Mouse (Mus musculus) c-Kit-negative CD71-positive TER-119-positive erythroid progenitor cells, embryonic 14.5 days (primary cell): Measurements from ENCODE around the gene Thumpd1.
"Not testable (repeated sequence)": the region's sequence is repeated elsewhere in the genome, so short reads cannot be mapped to it uniquely, and the experiment has no call there.

ENCODE experiments used
- DNase-seq: peaks from one replicate; pipeline ENCODE4 v3.0.0-alpha.2; 2013; ENCODE audit warnings: low read depth, low spot score

Thumpd1 gene

DNA sequence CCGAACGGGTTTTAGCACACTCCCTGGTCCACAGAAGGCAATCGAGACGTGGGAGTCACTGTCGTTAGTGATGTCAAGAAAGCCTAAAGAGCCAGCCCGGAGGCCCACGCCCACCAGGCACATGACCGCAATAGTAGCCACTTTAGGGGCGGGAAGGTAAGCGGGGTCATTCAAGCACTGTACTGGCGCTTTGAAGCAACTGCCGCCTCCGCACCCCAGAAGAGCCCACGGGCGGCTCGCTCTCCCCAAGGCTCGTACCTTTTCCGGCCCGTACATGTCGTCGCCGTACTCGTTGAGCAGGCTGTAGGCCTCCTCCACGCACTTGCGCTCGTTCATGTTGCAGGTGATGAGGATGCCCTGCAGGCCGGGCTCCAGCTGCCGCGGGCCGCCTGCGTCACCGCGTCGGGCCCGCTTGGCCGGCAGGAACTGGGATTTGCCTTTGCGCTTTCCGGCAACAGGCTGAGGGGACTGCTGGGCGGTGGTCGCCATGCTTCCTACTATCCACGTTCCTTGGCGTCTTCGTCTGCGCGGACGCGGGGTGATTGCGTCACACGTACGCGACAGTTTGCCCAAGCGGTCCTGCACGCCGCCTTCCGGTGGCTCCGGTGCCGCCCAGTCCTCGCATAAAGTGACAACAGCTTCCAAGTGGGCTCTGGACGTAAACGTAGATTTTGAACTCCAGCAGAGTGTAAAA, at the start of gene Thumpd1:
Thumpd1 (minus strand) TSS at position 546 of the 694 bp plus-strand sequence.
- DNase-seq: peak; percentile 75

DNA sequence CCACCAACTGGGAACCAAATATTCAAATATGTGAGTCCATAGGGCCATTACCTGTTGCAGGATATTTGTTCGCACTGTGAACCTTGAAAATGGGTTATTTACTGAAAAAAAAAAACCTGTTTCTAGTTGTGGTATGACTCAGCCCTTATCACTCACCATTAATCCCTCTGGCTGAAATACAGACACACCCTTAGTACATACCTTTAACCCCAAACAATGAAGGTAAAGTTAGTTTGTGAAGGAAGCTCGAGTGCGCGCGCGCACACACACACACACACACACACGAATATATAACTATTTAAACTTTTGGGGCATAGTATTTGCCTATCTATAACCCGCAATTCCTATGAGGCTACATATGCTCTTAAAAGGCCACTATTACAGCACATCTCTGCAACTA, 49.3 kb upstream of the Thumpd1 start:
- no peak for DNase-seq

DNA sequence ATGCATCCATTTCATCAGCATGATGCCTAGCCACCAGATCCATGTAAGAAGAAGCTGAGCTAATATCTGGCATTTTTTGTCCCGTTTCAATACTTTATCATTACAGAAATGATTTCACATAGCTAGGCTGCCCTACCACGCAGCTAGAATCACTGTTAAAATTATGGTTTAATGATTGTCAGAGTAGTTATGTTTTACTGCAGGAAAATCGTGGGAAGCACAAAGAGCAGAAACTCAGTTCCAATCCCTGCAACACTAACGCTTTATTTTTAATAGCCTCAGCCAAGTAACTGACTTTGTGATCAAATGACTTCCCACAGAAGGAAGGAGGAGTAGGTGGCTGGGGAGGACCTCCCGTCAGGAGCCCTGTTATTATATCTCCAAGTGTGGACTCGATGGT, 46.4 kb upstream of the Thumpd1 start:
- no peak for DNase-seq

DNA sequence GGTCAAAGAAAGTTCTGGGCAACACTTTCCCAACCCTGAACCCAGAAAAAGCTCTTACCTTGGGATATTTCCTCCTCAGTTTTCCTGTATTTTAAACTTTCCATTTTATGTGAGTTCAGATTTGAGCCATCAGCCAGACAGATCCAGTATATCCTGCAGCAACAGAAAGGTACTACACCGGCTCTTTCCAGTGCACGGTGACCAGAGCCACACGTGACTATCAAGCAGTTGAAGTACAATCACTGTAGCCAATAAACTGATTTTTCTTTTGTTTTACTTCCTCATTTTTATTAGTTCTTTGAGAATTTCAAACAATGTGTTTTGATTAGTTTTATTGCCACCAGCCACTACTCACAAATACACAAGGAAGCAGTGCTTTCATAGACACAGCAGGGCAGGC, 43.8 kb upstream of the Thumpd1 start:
- DNase-seq: no peak

DNA sequence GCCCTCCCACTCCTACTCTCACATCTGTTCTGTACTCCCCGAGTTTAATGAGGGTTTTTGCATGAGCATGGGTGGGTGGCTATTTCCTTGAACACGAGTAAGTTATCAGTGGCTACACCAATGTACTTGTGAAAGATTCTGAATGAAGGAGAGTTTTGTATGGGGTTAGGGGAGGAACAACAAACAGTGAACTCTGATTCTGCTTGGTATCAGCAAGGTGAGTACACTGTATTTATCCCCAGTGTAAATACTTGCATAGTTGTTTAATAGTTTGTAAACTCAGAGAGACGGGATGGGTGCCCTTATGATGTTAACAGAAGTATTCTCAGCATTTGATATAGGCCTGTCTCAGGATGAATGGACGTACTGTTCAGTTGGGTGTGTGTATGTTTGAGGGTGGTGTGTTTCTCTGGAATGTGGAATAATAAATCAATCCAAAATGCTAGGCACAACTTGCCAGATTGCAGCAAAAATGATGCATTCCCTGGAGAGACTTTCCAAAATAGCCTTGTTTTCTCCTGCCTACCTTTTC, 41.6 kb upstream of the Thumpd1 start:
- DNase-seq: no peak

DNA sequence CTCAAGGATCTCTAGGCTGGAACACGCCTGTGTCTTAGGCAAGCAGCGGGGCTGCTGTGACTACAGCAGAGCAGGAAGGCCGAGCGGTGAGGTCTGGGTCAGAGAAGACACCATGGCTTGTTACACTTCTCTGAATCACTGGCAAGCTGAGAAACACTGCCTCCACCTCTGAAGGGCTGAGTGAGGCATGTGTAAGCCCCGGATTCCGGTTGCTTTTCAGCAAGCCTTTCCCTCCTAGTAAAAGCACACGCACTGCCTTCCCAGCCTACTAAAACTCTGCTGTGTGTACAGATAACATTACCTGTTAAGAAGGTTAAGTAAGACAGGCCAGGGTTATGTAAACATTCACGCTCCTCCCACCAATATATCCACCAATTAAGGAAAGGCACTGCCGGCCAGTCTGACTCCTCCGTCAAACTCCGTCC, 39.9 kb upstream of the Thumpd1 start, which contains the start of gene Acsm3:
Acsm3 (plus strand) TSS at position 397 of the 425 bp plus-strand sequence.
- no peak for DNase-seq

DNA sequence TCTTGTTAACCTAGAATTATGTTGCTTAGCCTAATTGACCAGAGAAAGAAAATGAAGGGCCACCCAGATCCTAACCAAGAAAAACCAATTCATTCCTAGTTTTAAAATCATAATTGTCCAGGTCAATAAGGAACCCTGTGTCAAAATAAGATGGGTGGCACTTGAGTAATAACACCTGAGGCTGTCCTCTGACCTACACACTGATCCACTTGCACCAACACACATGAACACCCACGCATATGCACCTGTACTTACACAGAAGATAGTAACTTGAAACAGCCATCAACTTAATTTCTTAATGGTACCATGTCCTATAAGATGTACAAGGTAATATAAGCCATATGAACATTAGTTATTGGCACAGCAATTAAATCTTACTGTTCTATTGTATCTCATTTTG, 33.1 kb upstream of the Thumpd1 start:
- no peak for DNase-seq

DNA sequence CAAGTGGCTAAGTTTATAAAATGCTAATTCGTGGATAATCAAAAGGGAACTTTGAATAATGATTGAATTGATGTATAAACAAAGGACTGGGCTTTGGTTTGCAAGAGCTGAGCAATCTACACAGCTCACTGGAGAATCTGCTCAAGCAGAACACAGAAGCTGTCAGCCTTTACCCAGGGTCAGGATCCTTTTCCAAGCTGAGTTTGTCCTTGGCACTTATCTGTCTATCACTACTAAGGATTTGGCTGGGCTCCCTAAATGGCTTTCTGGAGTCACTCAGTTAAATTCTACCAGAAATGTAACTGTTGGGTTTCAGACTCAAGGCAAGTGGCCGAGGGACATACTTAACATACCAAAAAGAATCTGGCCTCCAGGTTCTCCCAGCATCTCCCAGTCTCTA, 29.3 kb upstream of the Thumpd1 start:
- no peak for DNase-seq

DNA sequence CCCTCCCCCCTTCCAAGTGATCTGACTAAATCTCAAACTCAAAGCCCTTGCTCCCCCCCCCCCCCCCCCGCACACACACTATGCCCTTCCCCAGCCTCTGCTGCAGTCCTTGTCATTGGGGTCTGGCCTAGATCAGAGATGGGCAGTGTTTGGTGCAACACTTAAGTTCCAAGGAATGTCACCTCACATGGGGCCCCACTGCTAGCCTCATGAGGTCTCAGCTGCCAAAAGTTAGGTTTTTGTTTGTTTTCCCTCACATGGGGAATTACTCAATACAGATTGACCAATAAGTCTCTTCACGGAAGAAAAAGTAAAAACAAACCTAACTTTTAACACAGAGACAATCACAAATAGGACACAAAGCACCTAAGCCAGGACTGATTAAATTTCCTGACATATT, 28.2 kb upstream of the Thumpd1 start:
- no peak for DNase-seq

DNA sequence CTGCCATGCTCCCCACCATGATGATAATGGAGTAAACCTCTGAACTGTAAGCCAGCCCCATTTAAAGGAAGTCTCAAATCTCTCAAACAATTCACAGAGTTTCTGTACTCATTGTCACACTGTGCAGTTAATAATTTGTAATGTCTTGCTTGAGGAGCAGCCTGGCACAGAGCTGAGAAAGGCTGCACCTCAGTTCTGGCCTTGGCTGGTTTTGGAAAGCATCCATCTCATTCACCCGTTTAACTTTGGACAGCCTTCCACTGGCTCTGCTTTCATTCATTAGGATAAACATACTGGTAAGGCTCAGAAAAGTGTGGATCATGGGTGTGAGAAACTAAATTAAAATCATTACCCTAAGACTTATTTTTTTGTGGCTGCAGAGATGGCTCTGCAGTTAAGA, 25.3 kb upstream of the Thumpd1 start:
- DNase-seq: no peak

DNA sequence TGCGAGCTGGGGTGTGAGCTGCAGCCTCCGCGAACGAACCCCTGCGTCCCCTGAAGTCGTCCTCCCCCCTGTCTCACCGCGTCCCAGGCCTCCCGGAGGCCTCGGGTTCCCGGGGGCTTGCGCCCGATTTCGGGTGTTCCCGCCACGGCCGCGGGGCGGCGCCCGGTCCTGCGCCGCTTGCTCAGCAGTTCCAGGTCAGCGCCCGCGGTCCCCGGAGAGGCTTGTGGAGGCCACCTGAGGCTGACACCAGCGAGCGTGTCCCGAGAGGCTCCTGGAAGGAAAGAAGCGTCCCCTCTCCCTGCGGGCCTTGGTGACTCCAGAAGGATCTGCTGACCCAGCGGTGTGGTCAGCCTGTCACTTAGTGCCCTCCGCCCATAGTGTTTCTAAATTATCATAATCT, 23.7 kb upstream of the Thumpd1 start:
- DNase-seq: no peak

DNA sequence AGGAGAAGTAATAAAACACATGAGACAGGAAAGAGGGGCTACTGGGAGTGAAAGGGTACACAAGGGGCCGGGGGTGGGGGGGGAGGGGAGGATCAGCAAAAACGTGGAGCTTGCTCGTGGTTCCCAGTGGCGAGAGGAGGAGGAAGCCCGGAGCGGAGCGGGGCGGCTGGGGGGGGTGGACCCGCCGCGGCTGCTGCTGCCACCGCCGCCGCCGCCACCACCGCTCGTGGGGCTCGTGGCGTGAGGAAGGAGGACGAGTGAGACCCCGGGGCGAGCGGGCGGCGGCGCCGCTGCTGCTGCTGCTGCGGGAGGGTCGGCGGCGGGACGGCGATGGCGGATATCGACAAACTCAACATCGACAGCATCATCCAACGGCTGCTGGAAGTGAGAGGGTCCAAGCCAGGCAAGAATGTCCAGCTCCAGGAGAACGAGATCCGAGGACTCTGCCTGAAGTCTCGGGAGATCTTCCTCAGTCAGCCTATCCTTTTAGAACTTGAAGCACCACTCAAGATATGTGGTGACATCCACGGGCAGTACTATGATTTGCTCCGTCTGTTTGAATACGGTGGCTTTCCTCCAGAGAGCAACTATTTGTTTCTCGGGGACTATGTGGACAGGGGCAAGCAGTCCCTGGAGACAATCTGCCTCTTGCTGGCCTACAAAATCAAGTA, 19.3 kb upstream of the Thumpd1 start:
- not testable (repeated sequence) for DNase-seq

DNA sequence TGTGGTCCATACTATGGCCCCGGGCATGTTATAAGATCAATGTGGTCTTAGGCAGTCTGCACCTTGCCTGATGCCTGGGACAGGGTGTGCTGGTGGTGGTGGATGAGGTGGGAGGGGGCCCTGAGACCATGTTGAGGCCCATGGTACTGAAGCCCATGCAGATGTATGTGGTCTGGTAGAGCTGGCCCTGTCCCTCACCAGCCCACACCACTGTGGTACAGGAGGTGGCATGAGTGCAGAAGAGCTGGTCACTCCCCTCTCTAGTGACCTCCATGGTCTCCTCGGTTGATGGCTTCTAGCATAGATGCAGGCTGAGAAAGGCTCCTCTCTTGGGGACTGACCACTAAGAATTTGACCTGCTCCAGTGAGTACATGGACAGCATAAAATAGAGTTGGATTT, 18.3 kb upstream of the Thumpd1 start:
- DNase-seq: no peak

DNA sequence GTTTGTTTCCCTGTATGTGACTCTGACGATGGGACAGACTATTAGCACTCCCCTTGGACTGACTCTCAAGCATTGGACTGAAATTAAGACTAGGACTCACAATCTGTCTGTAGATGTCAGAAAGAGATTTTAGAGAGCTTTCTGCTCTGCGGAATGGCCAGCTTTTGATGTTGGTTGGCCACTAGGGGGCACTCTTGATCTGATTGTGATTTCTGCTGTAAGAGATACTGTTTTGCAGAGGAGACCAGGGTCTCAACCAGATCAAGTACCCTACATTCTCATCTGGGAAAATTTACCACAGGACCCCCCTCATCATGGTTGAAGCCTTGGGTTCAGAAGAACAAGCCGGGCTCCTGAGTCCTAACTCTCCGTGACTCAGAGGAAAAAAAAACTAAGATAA, 10.7 kb upstream of the Thumpd1 start:
- DNase-seq: peak; percentile 4

DNA sequence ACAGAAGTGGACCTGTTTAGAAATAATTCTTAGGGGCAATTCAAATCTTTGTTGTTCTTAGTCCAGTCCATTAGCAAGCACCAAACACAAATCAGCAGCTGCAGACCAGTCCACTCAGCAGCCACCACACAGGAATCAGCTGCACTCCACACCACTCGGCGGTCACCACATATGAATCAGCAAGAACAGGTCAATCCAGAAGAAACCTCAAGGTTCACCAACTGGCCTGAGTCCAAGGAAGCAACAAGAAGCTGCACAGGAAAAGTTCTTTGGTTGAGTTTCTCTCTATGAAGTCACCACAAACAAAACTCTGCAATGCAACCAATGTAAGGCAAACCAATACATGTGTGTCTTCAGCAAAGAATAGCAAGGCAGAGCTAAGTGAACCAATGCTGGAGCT, 7.0 kb upstream of the Thumpd1 start:
- no peak for DNase-seq

DNA sequence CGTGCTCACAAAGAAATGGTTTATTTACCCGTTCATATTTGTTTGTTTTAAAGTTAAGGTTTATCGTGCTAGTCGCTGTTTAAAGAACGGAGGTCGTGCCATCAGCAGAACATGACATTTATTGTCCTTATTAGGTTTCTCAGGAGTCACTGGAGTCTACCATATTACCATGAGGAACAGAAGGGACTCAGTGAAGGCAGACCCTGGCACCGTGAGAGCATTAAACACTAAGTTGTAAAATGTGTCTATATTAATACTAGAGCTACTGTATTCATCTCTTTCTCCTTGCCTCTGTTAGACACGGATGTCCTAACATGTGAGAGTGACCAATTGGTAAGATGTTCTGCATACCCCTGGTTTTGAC, 331 bp upstream of the Thumpd1 start:
- DNase-seq: no peak

DNA sequence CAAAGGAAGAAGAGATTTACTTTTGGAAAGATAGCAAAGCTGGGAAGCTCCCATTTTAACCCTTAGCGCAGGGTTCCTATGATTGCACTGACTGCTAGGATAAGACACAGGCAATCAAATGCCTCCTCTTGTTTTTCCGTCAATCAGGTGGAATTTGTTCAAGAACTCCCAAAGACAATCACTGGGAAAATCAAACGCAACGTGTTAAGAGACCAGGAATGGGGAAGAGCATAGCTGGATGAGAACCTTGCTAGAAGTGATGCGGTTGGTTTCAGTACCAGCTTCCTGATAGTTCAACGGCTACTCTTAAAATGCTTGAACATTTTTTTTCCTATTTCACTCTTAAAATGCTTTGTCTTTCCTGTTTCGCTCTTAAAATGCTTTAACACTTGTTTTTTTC, 6.5 kb downstream of the Thumpd1 start:
- DNase-seq: no peak

DNA sequence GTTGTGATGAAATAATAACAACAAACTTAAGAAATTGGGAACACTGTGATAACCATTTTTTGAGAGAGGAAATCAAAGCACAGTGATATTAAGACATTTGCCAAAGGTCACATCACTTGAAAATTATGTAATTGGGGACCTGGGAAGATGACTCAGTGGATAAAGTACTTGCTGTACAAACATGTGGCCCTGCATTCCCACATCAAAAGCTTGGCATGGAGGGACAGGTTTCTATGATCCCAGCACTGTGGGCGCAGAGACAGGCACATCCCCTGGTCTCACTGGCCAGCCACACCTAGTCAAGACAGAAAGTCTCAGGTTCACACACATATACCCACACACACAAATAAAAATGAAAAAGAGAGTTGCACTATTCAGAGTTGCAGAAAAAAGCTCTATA, 25.7 kb downstream of the Thumpd1 start:
- DNase-seq: no peak

DNA sequence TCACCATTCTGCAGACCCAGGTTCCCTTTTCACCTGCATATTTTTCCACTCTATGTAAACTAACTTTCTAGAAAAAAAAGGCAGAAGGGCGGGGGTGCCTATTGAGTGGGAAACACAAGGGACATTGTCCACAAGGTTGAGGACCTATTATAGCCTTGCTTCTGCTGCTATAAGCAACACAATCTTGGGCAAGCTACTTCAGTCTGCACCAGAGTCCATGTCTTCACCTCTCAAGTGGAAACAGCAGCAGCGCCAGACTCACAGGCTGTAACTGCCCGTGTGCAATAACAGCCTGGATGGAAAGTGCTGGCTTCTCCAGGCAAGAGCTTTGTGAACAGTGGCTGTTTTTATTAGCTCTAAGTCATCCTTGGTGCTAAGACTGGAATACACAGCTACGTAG, 28.3 kb downstream of the Thumpd1 start:
- no peak for DNase-seq

DNA sequence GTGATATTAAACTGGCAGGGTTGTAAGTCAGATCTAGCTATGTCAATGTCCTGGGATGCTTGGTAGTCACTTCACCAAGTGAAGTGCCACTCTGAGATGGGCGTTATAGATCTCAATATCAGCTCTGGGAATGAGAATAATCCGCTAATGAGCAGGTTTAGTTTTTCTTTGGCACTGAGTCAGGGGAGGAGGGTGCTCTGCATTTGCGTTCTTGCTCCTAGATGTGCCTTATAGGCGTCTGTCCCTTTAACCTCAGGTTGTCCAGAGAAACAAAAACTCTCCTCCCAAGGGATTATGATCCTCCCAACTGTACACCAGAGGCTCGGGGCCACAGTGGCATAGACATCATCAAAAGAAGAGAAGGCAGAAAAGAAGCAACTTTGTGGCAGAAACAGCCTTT, 30.9 kb downstream of the Thumpd1 start, which contains the start of gene Acsm4:
Acsm4 (plus strand) TSS at position 301 of the 400 bp plus-strand sequence.
- no peak for DNase-seq

DNA sequence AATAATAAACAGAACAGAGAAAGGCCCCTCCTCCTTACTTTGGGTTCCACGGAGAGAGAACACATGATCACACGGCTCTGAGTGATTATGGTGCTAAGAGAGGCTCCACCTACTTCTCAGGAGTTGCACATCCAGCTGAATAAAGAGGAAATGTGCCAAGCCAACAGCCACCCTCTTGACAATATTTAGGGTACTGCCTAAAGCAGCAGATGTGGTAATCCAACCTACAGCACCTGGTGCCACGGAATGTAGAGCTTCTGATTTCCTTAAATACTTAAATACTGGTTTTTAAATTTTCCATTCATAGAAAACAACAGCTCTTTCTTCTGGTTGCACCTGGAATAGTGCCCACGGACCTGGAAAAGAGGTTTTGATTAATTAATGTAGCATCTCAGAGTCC, 37.9 kb downstream of the Thumpd1 start:
- DNase-seq: no peak

DNA sequence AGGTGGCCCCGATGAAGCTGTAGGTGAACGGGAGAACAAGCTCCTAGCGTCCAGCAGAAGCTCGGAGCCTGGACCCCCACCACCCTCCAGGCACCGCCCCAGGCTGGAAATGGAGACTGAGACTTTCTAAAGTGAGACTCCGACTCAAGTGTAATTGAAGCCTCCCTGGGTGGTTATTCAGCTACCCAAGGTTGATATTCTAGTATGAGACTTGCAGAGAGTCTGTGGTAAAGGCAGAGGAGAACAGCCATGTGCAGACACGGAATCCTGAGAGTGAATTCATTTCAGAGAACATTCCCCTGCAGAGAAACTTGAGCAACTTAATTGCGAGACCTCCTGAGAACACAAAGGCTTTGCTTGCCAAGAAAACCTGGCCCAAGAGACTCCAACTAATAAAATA, 40.5 kb downstream of the Thumpd1 start:
- no peak for DNase-seq

DNA sequence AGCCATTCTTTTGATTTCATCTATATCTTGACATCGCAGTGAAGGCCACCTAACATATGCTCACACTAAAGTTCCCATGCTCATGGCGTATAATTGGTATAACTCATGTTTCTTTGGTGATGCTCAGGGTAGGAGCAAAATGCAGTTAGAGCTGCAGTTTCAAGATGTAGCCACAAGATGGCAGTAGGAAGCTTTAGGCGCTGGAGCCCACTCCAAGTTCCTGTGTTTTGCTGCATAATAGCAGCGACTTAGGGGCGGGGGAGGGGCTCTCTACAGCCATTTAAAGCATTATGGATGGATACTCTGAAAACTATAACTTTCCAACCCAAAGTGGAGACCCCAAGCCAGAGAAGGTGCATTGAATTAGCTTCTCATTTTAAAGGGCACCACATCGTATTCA, 47.1 kb downstream of the Thumpd1 start:
- no peak for DNase-seq
